Mouse (Mus musculus) left cerebral cortex, adult 2 months (tissue): ENCODE measurements at regions not wholly inside any gene's neighbourhood (a gene's known extent, or its start where the extent isn't known, plus 50 kb on each side); places are given as distances from the start of the nearest gene placed in this dataset.
A peak's percentile ranks its signal among the peaks of the same experiment; 100 is the strongest.

Experiments used
- DNase-seq, 2 experiments: peaks; one replicate each; pipeline ENCODE4 v3.0.0; 2021 to 2022; ENCODE audit warnings: low spot score in 2 of 2, mixed read lengths in 1 of 2; ENCODE audit errors: extremely low spot score in 1 of 2
- H3K27ac ChIP-seq: fragments of 200-600 bp; 2 replicates; pipeline ENCODE4 v1.8.1; 2022
- H3K4me3 ChIP-seq: fragments of 200-600 bp; 2 replicates; pipeline ENCODE4 v1.8.1; 2022
- CTCF ChIP-seq: fragments of 200-600 bp; IDR thresholded peaks from 2 replicates; pipeline ENCODE4 v1.8.1; 2022; ENCODE audit warnings: antibody characterized with exemption, mild to moderate bottlenecking, moderate library complexity
- intact Hi-C: fragments of 180-260 bp; cut with DNase I; formaldehyde crosslinking; loops from one replicate; pipeline ENCODE4 v1.15.1; 2025

GRCm38 (mm10) chr7:73637101-73637809 lies 95.6 kb upstream of the Chd2 start:
- DNase-seq: no peak
- no peak for TF ChIP-seq CTCF
- intact Hi-C loops: no loop called here
- Histone ChIP-seq H3K27ac (no peak overlapping the region), H3K4me3 (no peak overlapping the region)

- no peak overlapping the region for H3K4me3 ChIP-seq
- DNase-seq: no peak
- H3K27ac ChIP-seq: no peak overlapping the region
- intact Hi-C loops: no loop called here
- no peak for TF ChIP-seq CTCF
These were observed 93.8 kb upstream of the Chd2 start for GRCm38 (mm10) chr7:73635422-73635821.

- DNase-seq: no peak
- no peak overlapping the region for H3K27ac ChIP-seq
- no peak overlapping the region for H3K4me3 ChIP-seq
- no peak for TF ChIP-seq CTCF
- intact Hi-C loops: loop anchor here (5.0 kb wide), 1 partner anchor 1233 kb away; no protein-coding TSS in a partner anchor
These were observed 89.2 kb upstream of the Chd2 start for GRCm38 (mm10) chr7:73630790-73631189.

GRCm38 (mm10) chr7:73629182-73629581 lies 87.6 kb upstream of the Chd2 start:
- no peak for DNase-seq
- Histone ChIP-seq H3K4me3 (no peak overlapping the region), H3K27ac (no peak overlapping the region)
- intact Hi-C loops: loop anchor here (5.0 kb wide), 1 partner anchor 187 kb away; no protein-coding TSS in a partner anchor
- TF ChIP-seq CTCF: no peak

GRCm38 (mm10) chr7:73628071-73628470 lies 86.4 kb upstream of the Chd2 start:
- no peak overlapping the region for H3K4me3 ChIP-seq
- DNase-seq: peak; percentile 49 to 53
- no peak overlapping the region; the same call in 1 of the 2 replicates for H3K27ac ChIP-seq
- TF ChIP-seq CTCF: peak; percentile 95
- intact Hi-C loops: loop anchor here (5.0 kb wide), 1 partner anchor 186 kb away; no protein-coding TSS in a partner anchor

GRCm38 (mm10) chr7:73626291-73626690 lies 84.7 kb upstream of the Chd2 start:
- no peak for TF ChIP-seq CTCF
- DNase-seq: no peak
- intact Hi-C loops: loop anchor here (5.0 kb wide), 1 partner anchor 184 kb away; no protein-coding TSS in a partner anchor
- H3K4me3 ChIP-seq: no peak overlapping the region
- H3K27ac ChIP-seq: peak overlapping the region; percentile 44

- no peak for DNase-seq
- intact Hi-C loops: loop anchor here (5.0 kb wide), 1 partner anchor 183 kb away; no protein-coding TSS in a partner anchor
- Histone ChIP-seq H3K27ac (no peak overlapping the region), H3K4me3 (no peak overlapping the region)
- no peak for TF ChIP-seq CTCF
These were observed 84.0 kb upstream of the Chd2 start for GRCm38 (mm10) chr7:73625651-73626050.

GRCm38 (mm10) chr7:73624992-73625391 lies 83.4 kb upstream of the Chd2 start:
- TF ChIP-seq CTCF: no peak
- H3K4me3 ChIP-seq: no peak overlapping the region
- intact Hi-C loops: loop anchor here (5.0 kb wide), 1 partner anchor 183 kb away; no protein-coding TSS in a partner anchor
- no peak overlapping the region for H3K27ac ChIP-seq
- no peak for DNase-seq

- Histone ChIP-seq H3K4me3 (no peak overlapping the region), H3K27ac (no peak overlapping the region)
- intact Hi-C loops: no loop called here
- no peak for DNase-seq
- TF ChIP-seq CTCF: no peak
These were observed 82.5 kb upstream of the Chd2 start for GRCm38 (mm10) chr7:73624093-73624600.

- no peak overlapping the region for H3K4me3 ChIP-seq
- no peak overlapping the region for H3K27ac ChIP-seq
- TF ChIP-seq CTCF: no peak
- intact Hi-C loops: no loop called here
- DNase-seq: no peak
These were observed 80.8 kb upstream of the Chd2 start for GRCm38 (mm10) chr7:73622468-73622867.

GRCm38 (mm10) chr7:73620341-73620740 lies 78.7 kb upstream of the Chd2 start:
- TF ChIP-seq CTCF: no peak
- Histone ChIP-seq H3K27ac (no peak overlapping the region), H3K4me3 (no peak overlapping the region)
- intact Hi-C loops: no loop called here
- DNase-seq: no peak

GRCm38 (mm10) chr7:73618758-73619416 lies 77.3 kb upstream of the Chd2 start:
- intact Hi-C loops: loop anchor here (1.0 kb wide), 4 partner anchors 30 to 95 kb away; no protein-coding TSS in a partner anchor
- peak overlapping the region; percentile 51 for H3K4me3 ChIP-seq
- TF ChIP-seq CTCF: no peak
- DNase-seq: no peak
- peak overlapping the region; percentile 100 for H3K27ac ChIP-seq
